Mouse (Mus musculus): ENCODE results near the gene Cmtm8. TPM values are rescaled to one million over a fixed set of nuclear protein-coding genes. Genes with fewer than 3 reads are reported as not detected.

Cmtm8 gene
- not detected for total RNA-seq (2023)

DNA sequence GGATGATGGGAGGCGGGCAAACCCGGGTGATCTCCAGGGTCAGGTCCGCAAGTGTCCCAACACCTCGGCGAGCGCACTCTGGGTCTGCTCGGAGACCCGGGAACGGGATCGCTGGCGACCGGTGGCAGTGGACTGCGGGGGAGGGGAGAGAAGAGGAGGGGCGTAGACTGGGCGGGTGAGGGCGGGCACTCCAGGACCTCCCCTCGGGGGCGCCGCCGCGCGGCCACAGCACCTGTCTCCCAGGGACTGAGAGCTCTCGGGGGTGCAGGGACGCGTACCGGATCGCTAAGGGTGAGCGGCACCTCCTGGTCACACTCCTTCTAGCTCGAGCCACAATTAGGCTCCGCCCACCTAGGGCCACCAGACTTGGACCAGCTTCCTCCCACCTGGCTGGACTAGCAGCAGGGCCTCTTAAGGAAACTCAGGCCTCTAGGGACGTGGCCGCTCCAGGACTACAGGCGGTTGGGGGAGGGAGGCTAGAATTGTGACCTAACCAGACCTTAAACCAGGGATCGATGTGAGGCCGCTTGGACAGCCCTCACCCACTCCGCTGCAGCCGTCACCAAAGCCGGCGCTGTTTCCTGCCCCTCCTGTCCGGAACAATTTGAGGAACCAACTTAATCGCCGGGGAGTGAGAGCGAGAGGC lies at the start of gene Cmtm8:
Gene Cmtm8, minus strand, starts transcription at position 140 of the 646 bp plus-strand sequence.

DNA sequence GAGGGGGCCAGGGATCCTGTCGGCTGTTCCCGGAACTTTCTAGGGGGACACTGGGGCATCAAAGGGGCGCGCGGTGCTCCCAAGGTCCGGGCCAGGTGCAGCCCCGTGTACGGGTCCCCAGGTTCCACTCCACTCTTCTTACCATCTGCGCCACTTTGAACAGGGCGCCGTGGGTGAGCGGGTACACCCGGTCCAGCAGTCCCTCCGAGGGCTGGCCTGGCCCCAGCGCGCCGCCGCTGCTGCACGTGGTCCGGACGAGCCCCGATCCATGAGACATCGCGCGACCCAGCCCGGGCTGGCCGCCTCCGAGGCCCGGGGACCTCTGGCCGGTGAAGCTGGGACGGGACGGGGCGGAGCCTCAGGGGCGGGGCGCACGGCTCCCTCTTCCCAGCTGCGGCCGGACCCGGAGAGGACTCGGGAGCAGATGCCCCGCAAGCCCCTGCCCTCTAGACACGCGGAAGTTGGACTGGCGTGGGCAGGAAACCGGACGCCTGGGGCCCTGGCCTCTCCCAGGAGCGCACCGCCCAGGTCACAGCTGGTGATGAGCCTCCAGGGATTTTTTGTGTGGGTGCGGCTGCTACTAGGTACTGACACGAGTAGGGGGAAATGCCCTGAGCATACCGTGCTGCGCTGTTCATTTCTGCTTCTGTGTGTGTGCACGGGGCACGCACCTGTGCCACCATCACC lies 62.3 kb downstream of the Cmtm8 start, which contains the start of gene Cmtm7:
Gene Cmtm7, minus strand, starts transcription at position 331 of the 687 bp plus-strand sequence.

Other genes with a start within 250 kb of the Cmtm8 start
- 73.2 TPM for gene Cnot10, start 204.0 kb downstream of the Cmtm8 start, total RNA-seq (2023)
- 57.6 TPM for gene Dync1li1, start 155.4 kb downstream of the Cmtm8 start, total RNA-seq (2023)
- 113 TPM for gene Cmtm6, start 113.0 kb downstream of the Cmtm8 start, total RNA-seq (2023)
- 57.1 TPM for gene Cmtm7, start 62.3 kb downstream of the Cmtm8 start, total RNA-seq (2023)
- gene Gpd1l, start 89.8 kb upstream of the Cmtm8 start, total RNA-seq (2023): 33.5 TPM
- not detected for gene Osbpl10, start 134.4 kb upstream of the Cmtm8 start, total RNA-seq (2023)
- 162 TPM for gene Rps27rt, start 138.6 kb upstream of the Cmtm8 start, total RNA-seq (2023)